Mouse (Mus musculus) heart, postnatal 0 days (tissue): ENCODE measurements around the gene Sos2. TPM values are rescaled to one million over a fixed set of nuclear protein-coding genes. Genes with fewer than 3 reads are reported as not detected.
"Not testable (repeated sequence)": the region's sequence is repeated elsewhere in the genome, so short reads cannot be mapped to it uniquely, and the experiment has no call there.

Source experiments
- ATAC-seq: fragments of 200-750 bp; cut with Nextera tagmentation; 2 replicates; pipeline ENCODE4 v1.8.0; 2017; ENCODE audit warnings: low read depth, moderate number of reproducible peaks, moderate library complexity; ENCODE audit not compliant: insufficient read depth
- DNase-seq: peaks from one replicate; pipeline ENCODE4 v3.0.0-alpha.2; 2016; ENCODE audit warnings: low spot score
- H3K27ac ChIP-seq: fragments of 300-500 bp; sonication (generic); 2 replicates; pipeline ENCODE4 v1.5.1; 2014; ENCODE audit warnings: low read depth, mild to moderate bottlenecking
- H3K27me3 ChIP-seq: fragments of 300-500 bp; sonication (generic); 2 replicates; pipeline ENCODE4 v1.6.1; 2014; ENCODE audit warnings: low read length, mixed read lengths; ENCODE audit not compliant: control insufficient read depth, insufficient read depth
- H3K36me3 ChIP-seq: fragments of 300-500 bp; sonication (generic); replicated peaks from 2 replicates; pipeline ENCODE4 v1.6.1; 2014; ENCODE audit warnings: low read length, mixed read lengths; ENCODE audit not compliant: control insufficient read depth, insufficient read depth
- H3K4me1 ChIP-seq: fragments of 300-500 bp; sonication (generic); 2 replicates; pipeline ENCODE4 v1.6.1; 2014; ENCODE audit warnings: antibody characterized with exemption; ENCODE audit not compliant: control insufficient read depth, insufficient read depth
- H3K4me2 ChIP-seq: fragments of 300-500 bp; sonication (generic); 2 replicates; pipeline ENCODE4 v1.6.1; 2014; ENCODE audit warnings: low read depth, mild to moderate bottlenecking, low read length, moderate library complexity
- H3K4me3 ChIP-seq: fragments of 300-500 bp; sonication (generic); 2 replicates; pipeline ENCODE4 v1.5.1; 2014; ENCODE audit warnings: low read depth, low read length
- H3K9ac ChIP-seq: fragments of 300-500 bp; sonication (generic); replicated peaks from 2 replicates; pipeline ENCODE4 v1.6.1; 2014; ENCODE audit warnings: low read depth, low read length, mixed read lengths
- H3K9me3 ChIP-seq: fragments of 300-500 bp; sonication (generic); replicated peaks from 2 replicates; pipeline ENCODE4 v1.6.1; 2016; ENCODE audit warnings: low read length; ENCODE audit not compliant: control insufficient read depth
- CTCF ChIP-seq: IDR thresholded peaks from 2 replicates; pipeline ENCODE4 v1.5.1; 2016; ENCODE audit warnings: antibody characterized with exemption, control low read depth, low read depth
- EP300 ChIP-seq: IDR thresholded peaks from 2 replicates; pipeline ENCODE4 v1.6.1; 2016; ENCODE audit warnings: antibody characterized with exemption, low read depth
- WGBS: fragments of 180-500 bp; shearing (Covaris S2); extraction: QIAGEN DNeasy Blood & Tissue Kit; methylation state at CpG from one replicate; pipeline ENCODE4 v1.1.7; 2014; 5-methylcytosine and 5-hydroxymethylcytosine counted together
- polyA plus RNA-seq: library from polyadenylated mRNA; unstranded; fragments of >200 nt; fragmentation: Nextera tagmentation; extraction: Ambion mirVana; gene quantifications from 2 replicates; pipeline ENCODE4 v1.2.1, GENCODE M21; 2015
- total RNA-seq: library from RNA; depleted of rRNA; stranded (reverse); fragments of >200 nt; gene quantifications from 2 replicates; pipeline ENCODE4 v1.2.3, GENCODE M21; 2014; ENCODE audit warnings: low replicate concordance

The Sos2 gene
- total and polyA plus RNA-seq, 2 experiments from 2014 or later = 5.2 to 10.8 TPM

- 90% methylated on average over 5 of the region's 5 CpGs for WGBS
- ATAC-seq = no peak
- DNase-seq = no peak
- Histone ChIP-seq H3K9me3 (no peaks in the 10 kb centered on the region), H3K27me3 (no peaks in the 10 kb centered on the region), H3K4me1 (peaks cover 14% of the 10 kb centered on the region), H3K36me3 (peaks cover 43% of the 10 kb centered on the region), H3K9ac (no peak overlapping the region), H3K27ac (no peak overlapping the region), H3K4me2 (no peak overlapping the region), H3K4me3 (no peak overlapping the region)
- TF ChIP-seq EP300 (no peak), CTCF (no peak)
These were observed 38.8 kb downstream of the Sos2 start for GRCm38 (mm10) chr12:69642877-69643276.

- Histone ChIP-seq H3K9me3 (no peaks in the 10 kb centered on the region), H3K9ac (no peak overlapping the region), H3K4me2 (no peak overlapping the region), H3K27me3 (no peaks in the 10 kb centered on the region), H3K4me3 (no peak overlapping the region), H3K4me1 (no peaks in the 10 kb centered on the region), H3K36me3 (peaks cover 38% of the 10 kb centered on the region), H3K27ac (no peak overlapping the region)
- peak; percentile 48 for TF ChIP-seq CTCF
- TF ChIP-seq EP300 = no peak
- 95% methylated on average over 3 of the region's 3 CpGs for WGBS
- peak; percentile 24 for DNase-seq
- ATAC-seq = no peak
These were observed 46.9 kb downstream of the Sos2 start for GRCm38 (mm10) chr12:69634761-69635160.

- H3K4me3 ChIP-seq, H3K4me1 ChIP-seq, H3K27me3 ChIP-seq, H3K4me2 ChIP-seq, DNase-seq, H3K27ac ChIP-seq, H3K9me3 ChIP-seq, H3K9ac ChIP-seq, ATAC-seq: not testable (repeated sequence)
- H3K36me3 ChIP-seq = peaks cover 45% of the 10 kb centered on the region
- 40% methylated on average over 5 of the region's 5 CpGs for WGBS
These were observed 63.1 kb downstream of the Sos2 start for GRCm38 (mm10) chr12:69618590-69618989.

GRCm38 (mm10) chr12:69604367-69604766 lies 77.3 kb downstream of the Sos2 start:
- no peak for DNase-seq
- no peak overlapping the region for H3K4me2 ChIP-seq
- H3K9ac ChIP-seq = no peak overlapping the region
- no peaks in the 10 kb centered on the region for H3K27me3 ChIP-seq
- WGBS = 96% methylated on average over 2 of the region's 2 CpGs
- H3K36me3 ChIP-seq = peaks cover 47% of the 10 kb centered on the region
- no peaks in the 10 kb centered on the region for H3K4me1 ChIP-seq
- no peak for ATAC-seq
- no peaks in the 10 kb centered on the region for H3K9me3 ChIP-seq
- no peak overlapping the region for H3K27ac ChIP-seq
- TF ChIP-seq CTCF = no peak
- TF ChIP-seq EP300 = no peak
- no peak overlapping the region for H3K4me3 ChIP-seq

- WGBS = 84% methylated on average over 4 of the region's 4 CpGs
These were observed 84.2 kb downstream of the Sos2 start for GRCm38 (mm10) chr12:69597446-69597845.

GRCm38 (mm10) chr12:69593130-69593529 lies 88.5 kb downstream of the Sos2 start:
- H3K9ac ChIP-seq = no peak overlapping the region
- no peak overlapping the region for H3K4me2 ChIP-seq
- H3K27ac ChIP-seq = no peak overlapping the region
- H3K27me3 ChIP-seq = no peaks in the 10 kb centered on the region
- no peak for TF ChIP-seq EP300
- no peak for TF ChIP-seq CTCF
- no peaks in the 10 kb centered on the region for H3K4me1 ChIP-seq
- 88% methylated on average over 5 of the region's 5 CpGs for WGBS
- H3K36me3 ChIP-seq = peaks cover 32% of the 10 kb centered on the region
- H3K4me3 ChIP-seq = no peak overlapping the region
- no peak for DNase-seq
- no peaks in the 10 kb centered on the region for H3K9me3 ChIP-seq
- ATAC-seq = no peak

More at GRCm38 (mm10) chr12:69597446-69597845, 84.2 kb downstream of the Sos2 start:
- Histone ChIP-seq H3K27me3 (no peaks in the 10 kb centered on the region), H3K4me1 (no peaks in the 10 kb centered on the region), H3K4me2 (no peak overlapping the region), H3K9ac (no peak overlapping the region), H3K4me3 (no peak overlapping the region), H3K9me3 (no peaks in the 10 kb centered on the region), H3K36me3 (peaks cover 25% of the 10 kb centered on the region), H3K27ac (no peak overlapping the region)
- TF ChIP-seq CTCF (no peak), EP300 (no peak)
- DNase-seq = no peak
- no peak for ATAC-seq
